Mouse (Mus musculus): ENCODE measurements around the gene Klk1b11.
"Not testable (repeated sequence)": the region's sequence is repeated elsewhere in the genome, so short reads cannot be mapped to it uniquely, and the experiment has no call there.

Klk1b11 gene

GRCm38 (mm10) chr7:43995577-43995976 lies at the start of gene Klk1b11:
Gene Klk1b11, plus strand, starts transcription at chr7:43995877.
- not testable (repeated sequence) for DNase-seq (ENCODE audit: low spot score)

- DNase-seq (ENCODE audit: low spot score), result no peak
These were observed 45.3 kb upstream of the Klk1b11 start, which contains the start of gene Klk1b8 for GRCm38 (mm10) chr7:43950364-43950763. Gene Klk1b8, plus strand, starts transcription at chr7:43950664.

- DNase-seq (ENCODE audit: low spot score), result no peak
These were observed 43.0 kb upstream of the Klk1b11 start for GRCm38 (mm10) chr7:43952703-43953102.

GRCm38 (mm10) chr7:43966451-43966850 lies 29.2 kb upstream of the Klk1b11 start, which contains the start of gene Klk1b1:
Gene Klk1b1, plus strand, starts transcription at chr7:43966751.
- DNase-seq (ENCODE audit: low spot score), result no peak

GRCm38 (mm10) chr7:43967058-43967457 lies 28.6 kb upstream of the Klk1b11 start:
- no peak for DNase-seq (ENCODE audit: low spot score)

GRCm38 (mm10) chr7:43967612-43968011 lies 28.1 kb upstream of the Klk1b11 start:
- no peak for DNase-seq (ENCODE audit: low spot score)

GRCm38 (mm10) chr7:43975761-43976160 lies 19.9 kb upstream of the Klk1b11 start, which contains the start of gene Klk1b9:
Gene Klk1b9, plus strand, starts transcription at chr7:43976061.
- DNase-seq (ENCODE audit: low spot score), result not testable (repeated sequence)

GRCm38 (mm10) chr7:43985657-43986056 lies 10.0 kb upstream of the Klk1b11 start:
- no peak for DNase-seq (ENCODE audit: low spot score)

- not testable (repeated sequence) for DNase-seq (ENCODE audit: low spot score)
These were observed 856 bp upstream of the Klk1b11 start for GRCm38 (mm10) chr7:43994821-43995220.

GRCm38 (mm10) chr7:44004847-44005246 lies 9.2 kb downstream of the Klk1b11 start:
- DNase-seq (ENCODE audit: low spot score), result no peak

- DNase-seq (ENCODE audit: low spot score), result not testable (repeated sequence)
These were observed 16.2 kb downstream of the Klk1b11 start, which contains the start of gene Klk1b26 for GRCm38 (mm10) chr7:44011868-44012267. Gene Klk1b26, plus strand, starts transcription at chr7:44012168.

- not testable (repeated sequence) for DNase-seq (ENCODE audit: low spot score)
These were observed 19.0 kb downstream of the Klk1b11 start for GRCm38 (mm10) chr7:44014666-44015065.

GRCm38 (mm10) chr7:44015071-44015470 lies 19.4 kb downstream of the Klk1b11 start:
- DNase-seq (ENCODE audit: low spot score), result no peak
